Mouse (Mus musculus) layer of hippocampus, adult 11-12 months (tissue): ENCODE measurements around the gene Mgat4a.

Source experiments
- DNase-seq: peaks from one replicate; pipeline ENCODE4 v3.0.0; 2022; ENCODE audit warnings: low spot score

Gene Mgat4a

DNA sequence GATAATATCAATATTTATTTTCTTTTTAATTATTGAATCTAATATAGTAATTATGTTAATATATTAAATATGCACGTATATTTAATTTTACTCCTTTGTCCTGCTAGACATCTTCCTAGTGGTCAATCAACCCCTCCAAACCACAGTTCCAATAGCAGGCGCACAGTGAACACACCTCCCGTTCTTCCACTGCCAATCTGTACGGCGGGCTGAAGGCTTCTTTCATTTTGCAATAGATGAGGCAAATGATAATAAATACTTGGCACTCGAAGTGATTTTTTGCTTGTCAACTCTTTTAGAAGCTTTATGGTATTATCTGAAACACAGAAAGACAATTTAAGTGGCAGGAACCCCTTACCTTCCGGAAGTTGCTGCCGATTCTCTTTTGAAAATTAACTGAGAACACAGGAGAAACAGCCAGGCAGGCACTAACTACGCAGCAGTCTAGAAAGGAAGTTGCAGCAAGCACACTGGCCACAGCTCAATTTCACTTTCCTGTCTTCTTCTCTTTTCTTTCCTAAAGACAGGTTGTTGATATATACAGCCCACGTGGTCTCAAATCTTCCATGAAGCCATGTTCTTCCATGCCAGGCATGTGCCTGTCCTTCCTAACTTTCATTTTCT lies 45.0 kb downstream of the Mgat4a start:
- DNase-seq = no peak

- no peak for DNase-seq
Measured at GRCm38 (mm10) chr1:37495104-37495503, 45.7 kb downstream of the Mgat4a start.

DNA sequence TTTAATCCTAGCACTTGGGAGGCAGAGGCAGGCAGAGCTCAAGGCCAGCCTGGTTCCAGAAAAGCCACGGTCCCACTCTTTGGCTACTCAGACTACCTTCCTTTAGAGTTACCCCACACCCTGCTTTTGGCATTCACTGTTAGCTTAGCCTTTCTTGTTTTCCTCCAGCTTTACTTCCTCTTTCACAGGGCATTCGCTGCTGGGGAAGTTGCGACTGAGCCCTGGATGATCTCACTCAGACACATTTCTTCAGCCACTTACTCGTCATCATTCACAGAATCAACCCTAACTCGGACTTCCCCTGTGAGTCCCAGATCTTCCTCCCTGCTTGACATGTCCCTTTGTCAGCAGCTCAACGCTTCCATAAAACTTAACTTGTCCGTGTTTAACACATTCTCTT lies 49.1 kb downstream of the Mgat4a start:
- DNase-seq = peak; percentile 46

GRCm38 (mm10) chr1:37490691-37491212 lies 50.1 kb downstream of the Mgat4a start:
- DNase-seq = no peak

- DNase-seq = no peak
Measured at GRCm38 (mm10) chr1:37488531-37488930, 52.3 kb downstream of the Mgat4a start.

- no peak for DNase-seq
Measured at GRCm38 (mm10) chr1:37486994-37487393, 53.8 kb downstream of the Mgat4a start.

GRCm38 (mm10) chr1:37486439-37486838 lies 54.4 kb downstream of the Mgat4a start:
- no peak for DNase-seq

- DNase-seq = no peak
Measured at GRCm38 (mm10) chr1:37484612-37485011, 56.2 kb downstream of the Mgat4a start.

DNA sequence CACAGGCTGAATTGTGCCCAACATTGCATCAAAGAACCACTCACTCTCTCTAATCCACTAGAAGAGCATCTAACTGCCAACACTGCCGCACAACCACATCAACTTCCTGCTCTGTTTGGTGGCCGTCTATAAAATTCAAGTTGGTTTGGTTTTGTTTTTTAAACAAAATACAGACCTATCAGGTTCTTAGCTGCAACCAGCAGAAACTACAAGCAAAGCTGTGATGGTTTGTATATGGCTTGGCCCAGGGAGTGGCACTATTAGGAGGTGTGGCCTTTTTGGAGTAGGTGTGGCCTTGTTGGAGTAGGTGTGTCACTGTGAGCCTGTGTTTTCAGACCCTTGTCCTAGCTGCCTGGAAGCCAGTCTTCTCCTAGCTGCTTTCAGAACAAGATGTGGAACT lies 59.5 kb downstream of the Mgat4a start:
- DNase-seq = no peak

GRCm38 (mm10) chr1:37480731-37481130 lies 60.1 kb downstream of the Mgat4a start:
- no peak for DNase-seq

GRCm38 (mm10) chr1:37479759-37480158 lies 61.1 kb downstream of the Mgat4a start:
- no peak for DNase-seq

DNA sequence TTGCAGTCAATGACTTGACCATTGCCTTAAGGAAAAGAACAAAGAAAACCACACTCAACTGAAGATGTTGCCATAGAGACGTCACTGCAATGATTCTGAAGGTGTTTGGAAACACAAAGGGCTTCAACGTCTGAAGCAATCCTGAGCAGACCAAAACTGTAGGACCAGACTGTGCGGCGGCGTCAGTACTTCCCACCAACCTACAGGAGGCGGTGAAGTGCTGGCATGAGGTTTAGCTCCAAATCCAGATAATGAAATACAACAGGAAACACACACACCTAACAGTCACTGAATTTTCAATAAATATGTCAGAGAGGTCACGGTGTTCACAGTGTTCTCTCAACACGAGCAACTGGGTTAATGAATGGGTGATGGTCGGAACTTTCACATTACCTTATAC lies 61.7 kb downstream of the Mgat4a start:
- DNase-seq = no peak

DNA sequence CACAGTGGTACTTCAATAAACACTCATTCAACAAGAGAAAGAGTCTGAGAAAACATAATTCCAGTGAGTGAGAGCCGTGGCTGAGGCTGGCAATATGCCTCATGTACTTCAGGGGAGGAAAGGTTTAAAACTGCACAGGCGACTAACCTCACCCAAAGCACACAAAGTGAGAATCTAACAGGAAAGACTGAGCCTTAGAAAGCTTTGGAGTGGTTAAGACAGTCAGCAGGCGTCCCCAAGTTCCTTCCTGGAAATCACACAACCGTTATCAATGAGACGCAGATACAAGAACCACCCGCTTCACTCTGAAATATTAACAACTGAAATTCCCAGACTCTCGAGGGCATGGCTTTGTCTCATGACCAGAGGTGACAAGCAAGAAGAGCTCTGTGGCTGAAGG lies 62.4 kb downstream of the Mgat4a start:
- no peak for DNase-seq

DNA sequence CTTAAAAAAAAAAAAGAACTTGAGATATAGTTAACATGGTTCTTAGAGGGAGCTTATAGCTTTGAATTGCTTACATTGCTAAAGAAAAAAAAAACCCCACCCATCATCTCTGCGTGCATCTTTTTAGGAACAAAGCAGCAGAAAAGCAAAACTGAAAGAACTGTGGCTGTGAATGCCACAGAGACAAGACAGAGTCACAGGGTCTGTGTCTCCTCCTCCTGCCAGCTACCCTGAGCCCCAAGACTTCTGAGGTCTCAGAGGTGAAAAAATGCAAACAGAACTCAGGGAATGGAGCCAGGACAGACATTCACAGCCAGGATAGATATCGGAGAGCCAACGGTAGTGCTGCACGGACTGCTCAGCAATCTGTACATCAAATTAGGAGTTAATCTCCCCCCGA lies 62.9 kb downstream of the Mgat4a start:
- no peak for DNase-seq

- DNase-seq = no peak
Measured at GRCm38 (mm10) chr1:37477250-37477649, 63.6 kb downstream of the Mgat4a start.

DNA sequence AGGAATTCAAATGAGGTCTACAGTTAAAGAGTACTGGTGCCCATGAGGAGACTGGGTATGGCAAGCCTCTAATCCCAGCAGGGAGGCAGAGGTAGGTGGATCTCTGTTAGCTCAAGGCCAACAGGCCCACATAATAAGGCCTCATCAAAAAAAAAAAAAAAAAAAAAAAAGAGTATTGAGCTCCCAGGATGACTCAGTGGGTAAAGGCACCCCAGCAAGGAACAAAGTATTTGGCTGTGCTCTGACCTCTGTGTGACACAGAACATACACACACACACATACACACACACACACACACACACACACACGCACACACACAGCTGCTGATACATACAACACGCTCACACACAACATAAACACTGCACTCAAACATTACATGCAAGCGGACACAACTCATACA lies 65.5 kb downstream of the Mgat4a start:
- no peak for DNase-seq

DNA sequence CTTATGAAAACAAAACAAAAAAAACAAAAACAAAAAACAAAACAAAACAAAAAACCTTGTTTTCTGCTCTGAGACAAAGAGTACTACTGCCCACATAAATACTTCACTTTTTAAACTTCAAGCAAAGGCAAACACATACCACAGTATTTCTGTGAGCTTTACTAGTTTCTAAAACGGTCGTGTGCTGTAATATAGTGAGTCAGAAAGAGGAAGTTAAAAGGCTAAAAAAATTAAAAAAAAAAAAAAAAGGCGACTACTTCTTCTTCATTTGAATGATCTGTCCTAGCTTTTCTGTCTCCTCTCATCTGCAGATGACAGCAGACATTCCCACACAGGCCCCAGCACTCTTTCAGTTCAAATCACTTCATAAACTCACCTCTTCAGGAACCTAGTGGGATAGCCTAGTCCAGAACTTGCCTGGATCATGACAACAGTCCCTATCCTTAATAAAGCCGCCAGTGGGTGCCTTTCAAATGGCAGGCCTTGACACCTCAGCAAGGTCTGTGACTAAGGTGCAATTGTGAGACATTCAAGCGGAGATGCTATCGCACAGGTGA lies 66.1 kb downstream of the Mgat4a start:
- DNase-seq = no peak

DNA sequence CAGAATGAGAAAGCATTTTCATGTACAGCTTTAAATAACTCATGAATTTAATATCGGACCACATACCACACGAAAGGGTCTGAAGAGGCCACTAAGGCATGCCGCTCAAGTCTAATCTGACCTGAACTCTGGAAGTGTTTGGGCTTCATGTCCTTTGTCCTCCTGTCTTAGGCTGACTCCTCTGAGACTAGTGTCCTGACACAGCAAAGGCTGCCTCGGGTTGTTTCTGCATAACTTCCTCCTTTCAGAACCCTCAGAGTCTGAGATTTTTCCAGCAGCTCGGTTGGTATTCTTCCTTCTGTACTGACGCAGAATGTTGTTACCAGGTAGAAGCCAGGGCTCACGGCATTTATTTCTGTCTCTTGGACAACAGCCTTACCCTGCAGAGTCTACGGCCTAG lies 66.8 kb downstream of the Mgat4a start:
- DNase-seq = no peak

DNA sequence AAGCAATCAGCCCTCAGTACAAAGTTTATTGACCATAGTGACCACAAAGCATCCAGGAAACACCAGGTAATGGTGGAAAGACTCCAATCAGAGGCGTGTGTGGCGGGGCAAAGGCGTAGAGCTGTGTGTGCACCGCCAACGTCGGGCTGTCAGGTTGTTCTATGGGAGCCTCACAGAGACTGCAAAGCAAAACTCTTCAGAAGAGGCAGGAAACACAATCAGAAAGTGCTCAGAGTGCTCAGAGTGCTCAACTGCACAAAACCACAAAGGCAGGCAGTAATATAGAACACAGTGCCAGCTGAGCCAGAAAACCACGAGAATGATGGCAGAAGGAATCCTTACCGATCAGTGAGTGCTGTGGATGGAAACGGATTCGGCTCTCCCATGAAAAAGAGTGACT lies 67.6 kb downstream of the Mgat4a start:
- no peak for DNase-seq

DNA sequence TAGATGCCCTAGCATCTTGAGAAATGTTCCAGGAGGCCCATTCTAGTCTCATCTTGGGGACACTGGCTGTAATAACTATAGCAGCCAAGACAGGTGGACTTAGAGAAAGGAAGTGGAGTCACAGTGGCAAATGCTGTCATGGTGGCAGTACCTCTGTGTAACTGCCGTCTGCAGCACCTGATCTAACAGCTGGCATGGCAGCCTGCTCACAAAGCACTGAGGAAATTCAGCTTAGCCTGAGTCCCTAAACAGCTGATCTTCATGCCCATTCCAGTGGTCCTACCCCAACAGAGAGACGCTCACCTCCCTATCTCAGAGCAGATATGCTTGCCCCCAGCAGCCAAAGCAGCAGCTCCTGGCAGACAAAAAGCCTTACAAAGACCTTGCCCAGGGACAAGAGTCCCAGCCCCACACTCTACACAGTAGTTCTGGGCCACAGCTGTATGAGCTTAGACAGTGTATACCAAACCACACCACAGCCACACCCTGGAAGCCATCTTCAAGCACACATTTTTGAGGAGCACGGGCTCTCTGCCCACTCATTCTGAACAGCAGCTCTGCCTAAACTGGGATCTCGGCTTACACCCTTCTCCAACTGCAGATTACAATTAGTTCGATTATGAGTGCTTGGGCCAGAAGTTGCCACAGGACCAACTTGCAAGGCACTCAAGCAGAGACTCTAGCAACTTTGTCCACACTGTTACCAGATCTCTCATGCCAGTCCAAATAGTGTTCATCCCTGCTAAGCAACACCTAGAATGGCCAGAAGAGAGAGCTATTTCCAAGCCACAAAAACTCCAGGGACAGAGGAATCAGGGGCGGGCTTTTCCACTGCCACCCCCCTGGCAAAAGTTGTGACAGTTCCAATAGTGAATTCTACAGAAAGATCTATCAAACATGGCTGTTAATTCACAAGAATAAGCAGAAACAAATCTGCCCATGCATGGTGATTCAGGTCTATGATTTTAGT lies 69.4 kb downstream of the Mgat4a start:
- no peak for DNase-seq

- DNase-seq = no peak
Measured at GRCm38 (mm10) chr1:37469007-37469406, 71.8 kb downstream of the Mgat4a start.

DNA sequence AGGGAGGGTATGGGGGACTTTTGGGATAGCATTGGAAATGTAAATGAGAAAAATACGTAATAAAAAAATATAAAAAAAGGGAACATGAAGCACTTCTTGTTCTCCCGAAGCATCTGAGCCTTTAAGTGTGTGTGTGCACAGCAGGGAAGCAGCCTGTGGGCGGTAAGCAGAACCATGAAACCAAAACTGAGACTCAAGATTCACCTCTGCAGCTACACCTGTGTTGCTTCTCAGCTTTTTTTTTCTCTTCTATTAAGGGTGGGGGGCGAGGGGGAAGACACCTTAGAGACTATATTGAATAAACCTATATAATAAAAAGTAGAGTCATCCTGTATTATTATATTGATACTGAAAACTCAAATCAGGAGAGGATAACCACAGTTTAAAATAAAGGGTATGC lies 73.0 kb downstream of the Mgat4a start:
- DNase-seq = no peak
